Mouse (Mus musculus): ENCODE results near the gene Hs2st1.

DNA sequence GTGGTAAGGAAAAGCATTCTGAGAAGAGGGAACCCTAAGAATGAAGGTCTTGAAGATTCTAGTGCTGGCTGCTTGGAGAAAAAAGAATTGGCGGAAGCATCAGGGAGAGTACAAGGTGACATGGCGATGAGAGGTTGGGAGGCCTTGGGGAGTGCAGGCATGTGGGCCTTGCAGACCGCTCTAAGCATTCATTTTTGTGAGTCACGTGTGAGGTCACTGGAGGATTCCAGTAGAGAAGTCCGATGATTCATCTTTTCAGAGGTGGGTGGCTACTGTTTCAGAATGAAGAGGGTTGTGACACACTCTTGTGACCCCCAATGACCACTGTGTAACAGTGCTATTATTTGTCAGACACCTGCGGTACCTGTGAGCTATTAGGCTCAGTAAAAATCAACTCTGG lies 121.0 kb downstream of the Hs2st1 start:
- no peak for TF ChIP-seq CTCF (IDR thresholded peaks at IDR 0.05; ENCODE audit: borderline replicate concordance, control insufficient read depth, extremely low read depth, insufficient read depth, low read length, poor library complexity)
- no peak for TF ChIP-seq POLR2A (IDR thresholded peaks at IDR 0.05; ENCODE audit: control insufficient read depth, extremely low read depth, insufficient read depth, low read length, poor library complexity)
